Mouse (Mus musculus): ENCODE results near the gene Tas2r144. TPM values are rescaled to one million over a fixed set of nuclear protein-coding genes. Genes with fewer than 3 reads are reported as not detected.

Tas2r144 gene
- polyA plus RNA-seq, 1 experiment from 2014 or later, result not detected

DNA sequence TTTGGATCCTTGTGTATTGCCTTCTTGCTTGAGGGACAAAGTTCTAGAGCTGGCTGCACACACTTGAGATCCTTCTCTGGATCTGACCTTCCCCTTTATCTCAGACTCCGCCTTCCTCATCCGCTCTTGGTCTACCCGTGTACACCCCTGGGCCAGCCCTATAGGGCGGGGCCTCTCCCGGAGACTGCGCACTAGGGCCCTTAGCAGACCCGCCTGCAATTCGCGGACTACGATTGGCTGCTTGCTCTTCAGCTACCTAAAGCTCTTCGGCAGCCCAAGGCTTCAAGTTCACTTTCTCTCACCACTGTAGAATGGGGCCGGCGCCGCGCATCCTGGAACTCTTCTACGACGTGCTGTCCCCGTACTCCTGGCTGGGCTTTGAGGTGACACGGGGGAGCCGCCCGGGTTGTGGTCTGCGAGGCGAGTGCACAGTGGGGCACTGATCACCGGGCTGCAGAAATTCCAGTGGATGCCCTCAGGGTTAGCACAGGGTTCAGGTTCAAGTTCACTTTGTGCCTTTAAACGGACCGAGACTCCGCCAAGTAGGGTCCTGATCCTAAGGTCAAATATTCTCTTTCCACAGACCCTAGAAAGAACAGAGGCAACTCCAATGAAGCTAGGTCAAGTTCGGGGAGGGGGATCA lies 30.7 kb downstream of the Tas2r144 start, which contains the start of gene Gstk1:
TSS of gene Gstk1 (plus strand) at position 225 of the 643 bp plus-strand sequence.
- Histone ChIP-seq H3K4me3 (peak within 1 kb of the TSS; percentile 52), H3K4me1 (peaks cover 7% of the 10 kb centered on the region), H3K36me3 (no peaks in the 10 kb centered on the region), H3K27ac (no peak within 1 kb of the TSS), H3K9ac (peak within 1 kb of the TSS; percentile 71), H3K4me2 (replicated peaks) (peak within 1 kb of the TSS; percentile 76), H3K9me3 (no peaks in the 10 kb centered on the region), H3K27me3 (peaks cover 16% of the 10 kb centered on the region)
- ATAC-seq (ENCODE audit: low FRiP score, low read depth), result peak; percentile 99
- 2% methylated on average over 28 of the region's 28 CpGs for WGBS

DNA sequence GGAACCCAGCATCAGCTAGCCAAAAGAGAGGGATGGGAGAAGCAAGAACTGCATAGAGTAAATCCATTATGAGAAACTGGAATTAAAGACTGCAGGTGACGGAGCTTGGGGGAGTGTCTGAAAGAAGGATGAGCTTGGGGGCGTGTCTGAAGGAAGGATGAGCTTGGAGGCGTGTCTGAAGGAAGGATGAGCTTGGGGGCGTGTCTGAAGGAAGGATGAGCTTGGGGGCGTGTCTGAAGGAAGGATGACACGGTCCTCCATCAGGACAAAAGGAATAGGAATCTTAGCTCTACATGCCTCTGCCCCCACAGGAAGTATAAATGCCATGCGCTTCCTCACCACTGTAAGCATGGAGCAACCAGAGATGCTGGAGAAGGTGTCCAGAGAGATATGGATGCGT lies 32.0 kb downstream of the Tas2r144 start:
- Histone ChIP-seq H3K4me2 (replicated peaks) (peak overlapping the region; percentile 16; the same call in 1 of the 2 replicates), H3K4me1 (peaks cover 7% of the 10 kb centered on the region), H3K36me3 (no peaks in the 10 kb centered on the region), H3K4me3 (no peak overlapping the region), H3K9ac (no peak overlapping the region), H3K9me3 (no peaks in the 10 kb centered on the region), H3K27ac (no peak overlapping the region), H3K27me3 (peaks cover 16% of the 10 kb centered on the region)
- ATAC-seq (ENCODE audit: low FRiP score, low read depth), result no peak
- WGBS, result 12% methylated on average over 8 of the region's 8 CpGs

DNA sequence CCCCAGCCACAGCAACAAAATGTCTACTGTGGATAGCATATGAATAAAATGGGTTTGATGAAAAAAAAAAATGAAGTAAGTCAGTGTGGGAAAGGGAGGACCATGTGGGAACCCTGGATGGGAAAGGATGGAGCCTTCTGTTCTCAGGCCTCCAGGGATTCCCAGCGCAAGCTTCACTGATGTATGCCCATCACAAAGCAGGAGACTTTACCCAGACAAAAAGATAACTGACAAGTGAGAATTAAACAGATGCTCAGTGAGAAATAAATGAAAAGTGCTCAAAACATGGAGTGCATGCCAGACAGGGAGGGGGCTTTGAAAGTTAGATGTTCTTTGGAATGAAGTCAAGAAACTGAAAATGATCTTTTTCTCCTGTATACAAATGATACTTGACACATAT lies 32.9 kb downstream of the Tas2r144 start:
- Histone ChIP-seq H3K36me3 (no peaks in the 10 kb centered on the region), H3K4me1 (peaks cover 7% of the 10 kb centered on the region), H3K27me3 (peaks cover 16% of the 10 kb centered on the region), H3K9me3 (no peaks in the 10 kb centered on the region), H3K27ac (no peak overlapping the region), H3K9ac (no peak overlapping the region), H3K4me2 (replicated peaks) (no peak overlapping the region), H3K4me3 (no peak overlapping the region)
- WGBS, result 86% methylated on average over 1 of the region's 1 CpGs
- no peak for ATAC-seq (ENCODE audit: low FRiP score, low read depth)

DNA sequence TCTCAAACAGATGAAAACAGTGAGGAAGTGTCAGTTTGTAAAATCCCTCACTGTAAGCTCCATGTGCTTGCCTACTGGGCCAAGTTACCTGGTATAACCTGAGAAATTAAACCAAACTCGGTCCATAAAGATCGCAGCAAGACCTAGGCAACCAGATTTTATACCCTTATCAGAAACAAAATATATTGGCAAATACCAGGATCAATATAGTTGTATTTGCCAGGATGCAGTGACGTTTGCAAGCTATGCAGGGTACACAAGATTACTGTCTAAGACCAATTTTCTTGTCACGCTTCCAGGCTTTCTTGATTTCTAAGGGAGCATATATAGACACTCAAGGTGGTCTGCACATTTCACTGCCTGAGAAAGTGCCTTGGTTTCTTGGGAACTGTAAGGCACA lies 36.7 kb downstream of the Tas2r144 start:
- Histone ChIP-seq H3K9ac (no peak overlapping the region), H3K27me3 (peaks cover 7% of the 10 kb centered on the region), H3K4me2 (replicated peaks) (no peak overlapping the region), H3K36me3 (no peaks in the 10 kb centered on the region), H3K9me3 (no peaks in the 10 kb centered on the region), H3K4me3 (no peak overlapping the region), H3K4me1 (no peaks in the 10 kb centered on the region), H3K27ac (no peak overlapping the region)
- WGBS, result 87% methylated on average over 4 of the region's 4 CpGs
- no peak for ATAC-seq (ENCODE audit: low FRiP score, low read depth)

DNA sequence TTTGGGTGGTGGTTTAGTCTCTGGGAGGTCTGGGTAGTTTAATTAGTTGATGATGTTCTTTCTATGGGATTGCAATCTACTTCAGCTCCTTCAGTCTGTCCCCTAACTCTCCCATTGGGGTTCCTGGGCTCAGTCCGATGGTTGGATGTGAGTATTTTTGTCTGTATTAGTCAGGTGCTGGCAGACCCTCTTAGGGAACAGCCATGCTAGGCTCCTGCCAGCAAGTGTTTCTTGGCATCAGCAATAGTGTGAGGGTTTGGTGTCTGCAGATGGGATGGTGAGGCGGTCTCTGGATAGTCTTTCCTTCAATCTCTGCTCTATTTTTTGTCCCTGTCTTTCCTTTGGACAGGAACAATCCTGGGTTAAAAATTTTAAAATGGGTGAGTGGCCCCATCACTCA lies 38.0 kb downstream of the Tas2r144 start:
- no peak overlapping the region for H3K9ac ChIP-seq

DNA sequence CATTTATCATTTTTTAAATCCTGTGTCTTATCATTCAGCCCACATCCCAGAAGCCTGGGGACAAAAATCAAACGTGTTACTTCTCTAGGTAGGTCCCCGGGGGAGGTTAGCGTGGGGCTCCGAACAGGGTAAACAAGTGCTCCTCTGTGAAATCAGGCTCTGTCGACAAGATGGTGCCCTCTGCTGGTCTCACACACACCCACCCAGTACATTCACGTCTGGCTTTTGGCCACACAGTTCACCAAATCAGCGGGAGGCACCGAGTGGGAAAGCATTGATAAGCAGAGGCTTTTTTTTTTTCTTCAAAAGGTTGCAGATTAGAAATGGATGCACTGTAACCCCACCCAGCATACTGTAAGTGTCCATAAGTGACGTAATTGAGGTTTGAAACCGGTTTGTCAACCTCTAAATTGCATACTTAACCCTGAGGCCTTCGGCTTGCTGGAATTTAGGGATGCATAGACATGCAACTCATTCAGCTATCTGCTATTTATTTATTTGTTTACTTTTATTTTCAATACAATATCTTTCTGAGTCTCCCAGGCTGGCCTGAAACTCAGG lies 42.3 kb downstream of the Tas2r144 start:
- no peaks in the 10 kb centered on the region for H3K27me3 ChIP-seq
- no peak overlapping the region for H3K4me3 ChIP-seq
- no peak overlapping the region for H3K9ac ChIP-seq
- no peak overlapping the region for H3K27ac ChIP-seq
- peak overlapping the region; percentile 32; the same call in 1 of the 2 replicates for H3K4me2 ChIP-seq (replicated peaks)
- H3K4me1 ChIP-seq, result 0 out of 2 replicates have a peak, but pooled peaks cover 3% of the 10 kb centered on the region
- peak; percentile 69 for ATAC-seq (ENCODE audit: low FRiP score, low read depth)
- H3K9me3 ChIP-seq, result no peaks in the 10 kb centered on the region
- no peaks in the 10 kb centered on the region for H3K36me3 ChIP-seq
- WGBS, result 18% methylated on average over 11 of the region's 11 CpGs

More for the DNA sequence above, 38.0 kb downstream of the Tas2r144 start:
- Histone ChIP-seq H3K4me2 (replicated peaks) (no peak overlapping the region), H3K9me3 (no peaks in the 10 kb centered on the region), H3K4me3 (no peak overlapping the region), H3K36me3 (no peaks in the 10 kb centered on the region), H3K4me1 (no peaks in the 10 kb centered on the region), H3K27me3 (no peaks in the 10 kb centered on the region), H3K27ac (no peak overlapping the region)
- ATAC-seq (ENCODE audit: low FRiP score, low read depth), result no peak
- 86% methylated on average over 2 of the region's 2 CpGs for WGBS

DNA sequence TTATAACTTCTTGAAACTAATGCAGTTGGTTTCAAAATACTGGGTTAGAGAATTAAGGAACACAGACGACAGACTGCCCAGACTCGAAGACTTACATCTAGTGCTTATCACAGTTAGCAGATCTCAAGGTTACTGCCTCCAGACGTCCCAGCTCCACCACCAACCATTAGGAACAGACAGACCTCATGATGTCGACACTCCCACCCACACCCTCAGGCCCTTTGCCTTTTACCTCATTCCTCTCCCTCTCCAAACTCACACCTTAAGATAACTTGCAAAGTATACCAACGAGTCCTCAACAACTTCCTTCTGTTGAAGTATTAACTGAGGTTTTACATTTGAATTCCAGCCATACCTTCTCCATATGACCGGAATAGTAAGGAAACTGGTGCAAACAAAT lies 45.3 kb downstream of the Tas2r144 start:
- Histone ChIP-seq H3K9me3 (no peaks in the 10 kb centered on the region), H3K9ac (no peak overlapping the region), H3K4me3 (no peak overlapping the region), H3K27ac (no peak overlapping the region), H3K27me3 (no peaks in the 10 kb centered on the region), H3K36me3 (no peaks in the 10 kb centered on the region), H3K4me1 (0 out of 2 replicates have a peak, but pooled peaks cover 3% of the 10 kb centered on the region), H3K4me2 (replicated peaks) (no peak overlapping the region)
- 48% methylated on average over 6 of the region's 6 CpGs for WGBS
- no peak for ATAC-seq (ENCODE audit: low FRiP score, low read depth)

DNA sequence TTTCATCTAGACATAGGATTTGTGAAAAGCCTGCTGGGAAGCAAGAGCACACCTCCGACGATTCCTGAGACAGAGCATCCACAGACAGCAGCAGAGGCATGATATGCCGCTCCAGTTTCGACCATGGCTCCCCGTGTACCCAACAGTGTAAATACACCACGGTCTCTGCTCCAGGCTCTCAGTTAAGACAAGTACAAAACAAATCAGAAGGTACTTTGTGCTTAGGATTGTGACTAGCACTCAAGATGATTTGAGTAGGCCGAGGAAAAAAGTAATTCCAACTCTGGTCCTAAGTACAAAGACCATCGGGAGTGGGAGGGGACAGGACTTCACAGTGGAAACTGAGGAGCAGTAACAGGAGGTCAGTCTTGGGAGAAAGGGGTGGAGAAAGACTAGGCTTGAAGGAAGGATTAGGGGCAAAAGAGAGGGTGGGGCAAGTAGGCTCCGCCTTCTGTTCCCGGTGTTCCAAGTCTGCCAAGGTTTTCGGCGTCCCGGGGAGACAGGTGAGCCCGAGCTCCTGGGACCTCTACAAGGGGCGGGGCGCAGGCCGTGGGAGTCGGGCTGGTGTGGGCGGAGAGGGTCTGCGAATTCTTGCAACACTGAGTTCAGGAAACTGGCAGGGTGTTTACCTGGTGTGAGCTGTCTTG lies 46.5 kb downstream of the Tas2r144 start, which contains the start of gene Tmem139:
TSS of gene Tmem139 (plus strand) at position 447 of the 647 bp plus-strand sequence.
- H3K4me2 ChIP-seq (replicated peaks), result peak within 1 kb of the TSS; percentile 55

DNA sequence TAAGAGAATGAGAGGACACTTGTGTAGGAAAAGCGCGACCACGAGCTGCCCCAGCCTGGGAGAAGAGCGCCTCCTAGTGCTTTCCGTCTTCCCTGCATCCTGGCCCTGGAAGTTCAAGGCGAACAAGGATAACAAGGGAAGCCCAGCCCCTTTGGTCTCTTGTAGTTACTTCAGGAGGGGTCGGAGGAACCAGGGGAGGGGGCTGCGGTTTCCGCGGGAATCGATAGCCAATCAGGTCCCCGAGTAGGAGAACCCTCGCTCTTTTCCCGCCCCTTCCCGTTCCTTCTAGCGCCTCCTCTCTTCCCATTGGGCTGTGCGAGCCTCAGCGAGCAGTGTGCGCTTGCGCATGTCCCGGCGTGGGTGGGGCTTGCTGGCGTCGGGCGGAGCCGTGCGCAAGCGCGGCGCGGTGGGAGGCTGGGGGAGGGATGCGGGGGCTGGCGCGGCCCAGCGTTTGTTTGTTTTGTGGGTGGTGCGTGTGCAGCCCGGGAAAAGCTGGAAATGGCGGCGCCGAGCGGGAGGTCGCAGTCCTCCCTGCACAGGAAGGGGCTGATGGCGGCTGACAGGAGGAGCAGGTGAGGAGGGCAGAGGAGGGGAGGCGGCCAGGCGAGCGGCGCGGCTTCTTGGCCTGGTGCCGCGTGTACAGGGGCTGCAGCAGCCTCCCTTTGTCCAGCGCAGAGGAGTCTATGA lies 49.6 kb downstream of the Tas2r144 start, which contains the start of gene Casp2:
TSS of gene Casp2 (plus strand) at position 360 of the 687 bp plus-strand sequence.
- H3K4me1 ChIP-seq, result peaks cover 9% of the 10 kb centered on the region
- peak within 1 kb of the TSS; percentile 72 for H3K4me2 ChIP-seq (replicated peaks)
- peak within 1 kb of the TSS; percentile 96 for H3K9ac ChIP-seq
- H3K27me3 ChIP-seq, result no peaks in the 10 kb centered on the region
- ATAC-seq (ENCODE audit: low FRiP score, low read depth), result peak; percentile 99
- H3K9me3 ChIP-seq, result no peaks in the 10 kb centered on the region
- H3K36me3 ChIP-seq, result peaks cover 26% of the 10 kb centered on the region
- peak within 1 kb of the TSS; percentile 89 for H3K27ac ChIP-seq
- under 1% methylated on average over 50 of the region's 51 CpGs for WGBS
- peak within 1 kb of the TSS; percentile 85 for H3K4me3 ChIP-seq

More for the DNA sequence above, 46.5 kb downstream of the Tas2r144 start, which contains the start of gene Tmem139:
- H3K4me3 ChIP-seq, result peak within 1 kb of the TSS; percentile 24
- H3K27me3 ChIP-seq, result no peaks in the 10 kb centered on the region
- no peaks in the 10 kb centered on the region for H3K9me3 ChIP-seq
- 19% methylated on average over 20 of the region's 20 CpGs for WGBS
- peak within 1 kb of the TSS; percentile 43 for H3K9ac ChIP-seq
- no peaks in the 10 kb centered on the region for H3K36me3 ChIP-seq
- H3K27ac ChIP-seq, result no peak within 1 kb of the TSS
- ATAC-seq (ENCODE audit: low FRiP score, low read depth), result no peak
- H3K4me1 ChIP-seq, result peaks cover 8% of the 10 kb centered on the region

All from limb, embryonic 13.5 days (tissue).